Mouse (Mus musculus): ENCODE data around the gene Olfr920. TPM values are rescaled to one million over a fixed set of nuclear protein-coding genes. Genes with fewer than 3 reads are reported as not detected.

Olfr920 gene
- polyA plus RNA-seq, 1 experiment from 2014 or later: not detected

Other genes starting within 250 kb of the Olfr920 start
- not detected in 2 replicates for gene Olfr911-ps1, start 230.7 kb upstream of the Olfr920 start, polyA plus RNA-seq (2015; fragmentation: Nextera tagmentation; extraction: Ambion mirVana)
- not detected in 2 replicates for gene Olfr910, start 214.4 kb upstream of the Olfr920 start, polyA plus RNA-seq (2015; fragmentation: Nextera tagmentation; extraction: Ambion mirVana)
- gene Olfr912, start 172.1 kb upstream of the Olfr920 start, polyA plus RNA-seq (2015; fragmentation: Nextera tagmentation; extraction: Ambion mirVana): not detected in 2 replicates
- not detected in 2 replicates for gene Olfr913, start 159.5 kb upstream of the Olfr920 start, polyA plus RNA-seq (2015; fragmentation: Nextera tagmentation; extraction: Ambion mirVana)
- not detected in 2 replicates for gene Olfr914, start 147.2 kb upstream of the Olfr920 start, polyA plus RNA-seq (2015; fragmentation: Nextera tagmentation; extraction: Ambion mirVana)
- not detected in 2 replicates for gene Olfr916, start 92.4 kb upstream of the Olfr920 start, polyA plus RNA-seq (2015; fragmentation: Nextera tagmentation; extraction: Ambion mirVana)
- gene Olfr917, start 86.5 kb upstream of the Olfr920 start, polyA plus RNA-seq (2015; fragmentation: Nextera tagmentation; extraction: Ambion mirVana): not detected in 2 replicates
- gene Olfr918, start 77.7 kb upstream of the Olfr920 start, polyA plus RNA-seq (2015; fragmentation: Nextera tagmentation; extraction: Ambion mirVana): not detected in 2 replicates
- gene Olfr919, start 48.6 kb upstream of the Olfr920 start, polyA plus RNA-seq (2015; fragmentation: Nextera tagmentation; extraction: Ambion mirVana): not detected in 2 replicates
- gene Vwa5a, start 34.0 kb upstream of the Olfr920 start, polyA plus RNA-seq (2015; fragmentation: Nextera tagmentation; extraction: Ambion mirVana): 7.8 and 8.2 TPM in 2 replicates
- gene Olfr921, start 20.8 kb downstream of the Olfr920 start, polyA plus RNA-seq (2015; fragmentation: Nextera tagmentation; extraction: Ambion mirVana): not detected in 2 replicates
- gene Olfr922, start 62.3 kb downstream of the Olfr920 start, polyA plus RNA-seq (2015; fragmentation: Nextera tagmentation; extraction: Ambion mirVana): not detected in 2 replicates
- 0.03 TPM in 1 of 2 replicates, not detected in the other for gene Olfr923, start 74.2 kb downstream of the Olfr920 start, polyA plus RNA-seq (2015; fragmentation: Nextera tagmentation; extraction: Ambion mirVana)
- gene Olfr924, start 92.2 kb downstream of the Olfr920 start, polyA plus RNA-seq (2015; fragmentation: Nextera tagmentation; extraction: Ambion mirVana): not detected in 2 replicates
- gene Olfr26, start 102.8 kb downstream of the Olfr920 start, polyA plus RNA-seq (2015; fragmentation: Nextera tagmentation; extraction: Ambion mirVana): not detected in 2 replicates
- not detected in 2 replicates for gene Olfr926, start 124.8 kb downstream of the Olfr920 start, polyA plus RNA-seq (2015; fragmentation: Nextera tagmentation; extraction: Ambion mirVana)
- gene Olfr930, start 177.5 kb downstream of the Olfr920 start, polyA plus RNA-seq (2015; fragmentation: Nextera tagmentation; extraction: Ambion mirVana): not detected in 2 replicates
- not detected in 2 replicates for gene Olfr933, start 220.0 kb downstream of the Olfr920 start, polyA plus RNA-seq (2015; fragmentation: Nextera tagmentation; extraction: Ambion mirVana)
- gene Olfr934, start 236.0 kb downstream of the Olfr920 start, polyA plus RNA-seq (2015; fragmentation: Nextera tagmentation; extraction: Ambion mirVana): not detected in 2 replicates
- gene Olfr935, start 247.4 kb downstream of the Olfr920 start, polyA plus RNA-seq (2015; fragmentation: Nextera tagmentation; extraction: Ambion mirVana): not detected in 2 replicates

All from liver, embryonic 15.5 days (tissue).